Mouse (Mus musculus): Measurements from ENCODE around the gene Slc30a5. TPM values are rescaled to one million over a fixed set of nuclear protein-coding genes. Genes with fewer than 3 reads are reported as not detected.
"Not testable (repeated sequence)": the region's sequence is repeated elsewhere in the genome, so short reads cannot be mapped to it uniquely, and the experiment has no call there.

Gene Slc30a5
- polyA plus RNA-seq, 1 experiment from 2014 or later: 36.4 TPM

- Histone ChIP-seq H3K36me3 (replicated peaks) (peaks cover 25% of the 10 kb centered on the region), H3K4me3 (no peak overlapping the region; the same call in 1 of the 2 replicates), H3K4me1 (peaks cover 17% of the 10 kb centered on the region), H3K27me3 (replicated peaks; ENCODE audit: low read depth, poor library complexity, severe bottlenecking) (no peaks in the 10 kb centered on the region), H3K27ac (replicated peaks) (no peak overlapping the region), H3K9me3 (no peaks in the 10 kb centered on the region)
- 86% methylated on average over 6 of the region's 6 CpGs for whole genome bisulfite sequencing
- no peak for DNase-seq (ENCODE audit: low spot score)
Observed at GRCm38 (mm10) chr13:100831123-100831522, 2.1 kb downstream of the Slc30a5 start.

GRCm38 (mm10) chr13:100825627-100826410, 7.4 kb downstream of the Slc30a5 start:
- no peaks in the 10 kb centered on the region for H3K27me3 ChIP-seq (replicated peaks; ENCODE audit: low read depth, poor library complexity, severe bottlenecking)
- no peaks in the 10 kb centered on the region for H3K9me3 ChIP-seq
- H3K27ac ChIP-seq (replicated peaks): no peak overlapping the region
- 90% methylated on average over 9 of the region's 9 CpGs for WGBS
- no peak overlapping the region for H3K4me3 ChIP-seq
- peaks cover 78% of the 10 kb centered on the region for H3K36me3 ChIP-seq (replicated peaks)
- no peak for DNase-seq (ENCODE audit: low spot score)
- H3K4me1 ChIP-seq: no peaks in the 10 kb centered on the region; the same call in 1 of the 2 replicates

DNA sequence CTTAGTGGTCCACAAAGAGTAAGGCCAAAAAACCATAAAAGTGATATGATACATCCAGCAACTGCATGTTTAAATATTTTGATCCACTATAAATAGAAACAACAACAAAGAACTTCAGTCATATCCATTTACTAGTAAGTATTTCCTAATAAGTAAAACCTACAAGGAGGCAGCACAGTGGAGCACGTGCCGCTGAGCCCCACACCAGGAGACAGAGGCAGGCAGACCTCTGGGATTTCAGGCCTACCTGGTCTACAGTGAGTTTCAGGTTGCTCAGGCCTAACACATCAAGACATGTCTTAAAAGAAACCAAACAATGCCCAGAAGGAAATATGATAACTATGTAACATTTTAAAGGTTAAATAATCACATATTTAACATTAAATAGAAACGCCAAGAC, 8.3 kb downstream of the Slc30a5 start:
- WGBS: 96% methylated on average over 3 of the region's 3 CpGs
- DNase-seq (ENCODE audit: low spot score): no peak
- no peak overlapping the region for H3K4me3 ChIP-seq
- peaks cover 87% of the 10 kb centered on the region for H3K36me3 ChIP-seq (replicated peaks)
- H3K9me3 ChIP-seq: no peaks in the 10 kb centered on the region
- H3K27ac ChIP-seq (replicated peaks): no peak overlapping the region
- H3K27me3 ChIP-seq (replicated peaks; ENCODE audit: low read depth, poor library complexity, severe bottlenecking): no peaks in the 10 kb centered on the region
- no peaks in the 10 kb centered on the region for H3K4me1 ChIP-seq

GRCm38 (mm10) chr13:100824306-100824705, 8.9 kb downstream of the Slc30a5 start:
- Histone ChIP-seq H3K27ac (replicated peaks) (no peak overlapping the region), H3K36me3 (replicated peaks) (peaks cover 93% of the 10 kb centered on the region), H3K9me3 (no peaks in the 10 kb centered on the region), H3K4me3 (no peak overlapping the region), H3K27me3 (replicated peaks; ENCODE audit: low read depth, poor library complexity, severe bottlenecking) (no peaks in the 10 kb centered on the region), H3K4me1 (no peaks in the 10 kb centered on the region)
- WGBS: 90% methylated on average over 6 of the region's 6 CpGs
- DNase-seq (ENCODE audit: low spot score): no peak

DNA sequence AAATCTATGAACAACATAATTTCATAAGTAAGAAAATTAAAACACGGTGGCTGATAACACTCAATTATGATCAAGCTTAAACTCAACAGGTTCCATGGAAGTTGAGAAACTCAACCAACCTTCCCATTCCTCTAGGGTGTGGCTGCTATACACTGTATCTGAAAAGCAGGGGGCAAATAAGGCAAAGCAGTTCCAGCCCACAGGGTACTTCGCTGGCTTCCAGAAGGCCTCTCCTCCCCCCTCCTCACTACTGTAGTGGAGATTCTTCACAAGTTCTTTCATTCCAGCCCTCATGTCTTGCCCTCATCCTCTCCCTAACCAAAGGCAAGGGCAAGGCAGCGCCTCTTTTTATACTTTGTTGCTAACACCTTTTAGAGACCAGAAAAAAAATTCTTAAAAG, 9.4 kb downstream of the Slc30a5 start:
- no peak overlapping the region for H3K27ac ChIP-seq (replicated peaks)
- peaks cover 95% of the 10 kb centered on the region for H3K36me3 ChIP-seq (replicated peaks)
- DNase-seq (ENCODE audit: low spot score): no peak
- H3K9me3 ChIP-seq: no peaks in the 10 kb centered on the region
- H3K4me3 ChIP-seq: no peak overlapping the region
- no peaks in the 10 kb centered on the region for H3K27me3 ChIP-seq (replicated peaks; ENCODE audit: low read depth, poor library complexity, severe bottlenecking)
- no peaks in the 10 kb centered on the region for H3K4me1 ChIP-seq
- WGBS: 95% methylated on average over 3 of the region's 3 CpGs

DNA sequence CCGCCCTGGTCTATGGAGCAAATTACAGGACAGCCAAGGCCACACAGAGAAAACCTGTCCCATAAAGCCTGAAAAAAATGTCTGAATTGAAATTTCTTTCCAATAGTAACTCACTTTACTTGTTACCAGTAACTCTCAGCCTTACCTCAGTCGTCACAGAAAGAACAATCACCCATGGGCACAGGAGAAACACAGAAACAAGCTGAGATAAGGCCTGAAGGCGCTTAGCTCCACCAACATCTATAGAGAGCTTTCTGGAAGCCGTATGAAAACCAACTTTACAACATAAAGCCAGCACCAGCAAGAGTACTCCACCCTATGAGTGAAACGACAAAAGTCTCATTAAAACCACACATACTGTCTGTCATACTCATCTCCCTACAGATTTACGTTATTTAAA, 18.8 kb downstream of the Slc30a5 start:
- H3K9me3 ChIP-seq: no peaks in the 10 kb centered on the region
- no peak overlapping the region for H3K27ac ChIP-seq (replicated peaks)
- 92% methylated on average over 6 of the region's 6 CpGs for WGBS
- no peaks in the 10 kb centered on the region for H3K27me3 ChIP-seq (replicated peaks; ENCODE audit: low read depth, poor library complexity, severe bottlenecking)
- H3K4me3 ChIP-seq: no peak overlapping the region
- no peaks in the 10 kb centered on the region for H3K4me1 ChIP-seq
- no peak for DNase-seq (ENCODE audit: low spot score)
- peaks cover 96% of the 10 kb centered on the region for H3K36me3 ChIP-seq (replicated peaks)

GRCm38 (mm10) chr13:100805776-100806175, 27.5 kb downstream of the Slc30a5 start:
- no peak overlapping the region for H3K4me3 ChIP-seq
- H3K9me3 ChIP-seq: no peaks in the 10 kb centered on the region
- H3K4me1 ChIP-seq: no peaks in the 10 kb centered on the region
- DNase-seq (ENCODE audit: low spot score): no peak
- peaks cover 94% of the 10 kb centered on the region for H3K36me3 ChIP-seq (replicated peaks)
- no peaks in the 10 kb centered on the region for H3K27me3 ChIP-seq (replicated peaks; ENCODE audit: low read depth, poor library complexity, severe bottlenecking)
- no peak overlapping the region for H3K27ac ChIP-seq (replicated peaks)
- WGBS: 93% methylated on average over 3 of the region's 3 CpGs

DNA sequence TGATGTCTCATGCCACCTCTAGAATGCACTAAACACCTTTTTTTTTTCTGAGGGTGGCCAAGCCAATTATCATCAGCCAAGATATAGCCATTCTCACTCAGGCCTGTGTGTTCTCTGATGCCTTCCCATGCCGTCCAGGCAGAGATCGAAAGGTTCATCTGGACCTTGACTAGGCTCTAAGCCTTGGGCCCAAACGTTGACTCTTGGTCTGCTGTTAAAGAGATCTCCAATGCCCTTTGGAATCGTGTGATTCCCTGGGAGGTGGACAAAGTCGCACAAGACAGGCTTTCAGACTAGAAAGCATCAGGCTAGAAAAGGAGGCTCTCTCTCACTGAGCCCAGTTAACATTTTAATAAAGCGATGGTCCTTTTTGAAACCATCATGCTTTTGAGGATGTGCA, 36.1 kb downstream of the Slc30a5 start:
- Histone ChIP-seq H3K36me3 (replicated peaks) (peaks cover 23% of the 10 kb centered on the region), H3K4me3 (no peak overlapping the region), H3K27me3 (replicated peaks; ENCODE audit: low read depth, poor library complexity, severe bottlenecking) (no peaks in the 10 kb centered on the region), H3K4me1 (no peaks in the 10 kb centered on the region), H3K27ac (replicated peaks) (no peak overlapping the region), H3K9me3 (0 out of 2 replicates have a peak, but pooled peaks cover 5% of the 10 kb centered on the region)
- DNase-seq (ENCODE audit: low spot score): no peak
- WGBS: 88% methylated on average over 6 of the region's 6 CpGs

DNA sequence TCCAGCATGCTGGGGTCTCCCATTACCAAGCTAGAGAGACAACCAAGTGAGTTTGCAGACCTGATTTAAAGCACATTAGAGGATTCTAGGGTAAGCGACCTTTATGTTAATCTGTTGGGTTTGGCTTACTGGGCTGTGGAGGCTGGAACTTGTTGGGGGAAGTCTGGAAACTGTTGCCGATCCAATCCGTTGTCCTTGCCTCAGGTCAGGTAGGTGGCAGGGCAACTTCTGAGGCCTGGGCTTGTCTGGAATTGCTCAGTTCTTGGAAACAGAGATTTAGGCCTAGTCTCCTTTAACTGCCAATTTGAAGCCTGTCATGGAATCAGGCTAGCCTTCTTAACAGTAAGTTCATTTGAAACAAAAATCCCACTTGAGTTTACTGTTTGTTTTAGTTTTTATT, 44.1 kb downstream of the Slc30a5 start:
- no peak overlapping the region for H3K27ac ChIP-seq (replicated peaks)
- H3K4me3 ChIP-seq: no peak overlapping the region
- no peak for DNase-seq (ENCODE audit: low spot score)
- H3K4me1 ChIP-seq: peaks cover 15% of the 10 kb centered on the region
- 83% methylated on average over 3 of the region's 3 CpGs for WGBS
- peaks cover 12% of the 10 kb centered on the region for H3K36me3 ChIP-seq (replicated peaks)
- no peaks in the 10 kb centered on the region for H3K27me3 ChIP-seq (replicated peaks; ENCODE audit: low read depth, poor library complexity, severe bottlenecking)
- no peaks in the 10 kb centered on the region for H3K9me3 ChIP-seq

GRCm38 (mm10) chr13:100788057-100788456, 45.2 kb downstream of the Slc30a5 start:
- not testable (repeated sequence) for H3K27me3 ChIP-seq (replicated peaks; ENCODE audit: low read depth, poor library complexity, severe bottlenecking); H3K4me3 ChIP-seq; H3K9me3 ChIP-seq; DNase-seq (ENCODE audit: low spot score); H3K27ac ChIP-seq (replicated peaks)
- WGBS: 98% methylated on average over 13 of the region's 14 CpGs
- Histone ChIP-seq H3K4me1 (peaks cover 22% of the 10 kb centered on the region), H3K36me3 (replicated peaks) (peaks cover 22% of the 10 kb centered on the region)

- H3K36me3 ChIP-seq (replicated peaks): peaks cover 28% of the 10 kb centered on the region
- WGBS: 68% methylated on average over 6 of the region's 6 CpGs
- peaks cover 22% of the 10 kb centered on the region for H3K4me1 ChIP-seq
- no peaks in the 10 kb centered on the region for H3K27me3 ChIP-seq (replicated peaks; ENCODE audit: low read depth, poor library complexity, severe bottlenecking)
- H3K27ac ChIP-seq (replicated peaks): no peak overlapping the region
- H3K9me3 ChIP-seq: no peaks in the 10 kb centered on the region
- DNase-seq (ENCODE audit: low spot score): no peak
- 0 out of 2 replicates have a peak overlapping the region, but pooled peaks have one; percentile 6 for H3K4me3 ChIP-seq
Observed at GRCm38 (mm10) chr13:100787316-100788010, 45.8 kb downstream of the Slc30a5 start.

DNA sequence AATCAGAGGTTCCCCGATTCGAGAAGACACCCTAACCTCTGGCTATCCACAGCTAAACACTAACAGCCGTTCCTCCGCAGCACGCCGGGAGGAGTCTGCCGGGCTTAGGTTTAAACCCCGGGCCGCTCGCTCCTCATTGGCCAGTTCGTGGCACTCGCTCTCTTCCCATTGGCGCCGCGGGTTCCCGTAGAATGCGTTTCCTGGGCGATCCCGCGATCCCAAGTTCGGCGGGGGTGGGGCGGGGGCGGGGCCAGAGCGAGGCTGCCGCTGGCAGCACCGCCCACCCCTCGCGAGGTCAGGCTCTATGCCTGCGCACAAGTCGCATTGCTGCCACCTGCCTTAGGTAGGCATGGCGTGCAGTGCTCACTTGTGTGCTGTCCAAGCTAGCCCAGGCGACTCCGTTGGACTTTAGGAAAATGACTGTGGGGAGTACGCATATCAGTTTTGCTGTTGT, 46.8 kb downstream of the Slc30a5 start, which contains the start of gene Ccnb1:
Gene Ccnb1, minus strand, starts transcription at position 157 of the 454 bp plus-strand sequence.
- peak; percentile 99 for DNase-seq (ENCODE audit: low spot score)
- Histone ChIP-seq H3K9me3 (no peaks in the 10 kb centered on the region), H3K27me3 (replicated peaks; ENCODE audit: low read depth, poor library complexity, severe bottlenecking) (no peaks in the 10 kb centered on the region), H3K36me3 (replicated peaks) (peaks cover 38% of the 10 kb centered on the region), H3K4me3 (peak within 1 kb of the TSS; percentile 94), H3K27ac (replicated peaks) (peak within 1 kb of the TSS; percentile 98), H3K4me1 (peaks cover 22% of the 10 kb centered on the region)
- WGBS: under 1% methylated on average over 35 of the region's 35 CpGs

Data from embryonic facial prominence, embryonic 10.5 days (tissue).